Mouse (Mus musculus): Measurements from ENCODE around the gene H2-D1.
"Not testable (repeated sequence)": the region's sequence is repeated elsewhere in the genome, so short reads cannot be mapped to it uniquely, and the experiment has no call there.

H2-D1 gene

DNA sequence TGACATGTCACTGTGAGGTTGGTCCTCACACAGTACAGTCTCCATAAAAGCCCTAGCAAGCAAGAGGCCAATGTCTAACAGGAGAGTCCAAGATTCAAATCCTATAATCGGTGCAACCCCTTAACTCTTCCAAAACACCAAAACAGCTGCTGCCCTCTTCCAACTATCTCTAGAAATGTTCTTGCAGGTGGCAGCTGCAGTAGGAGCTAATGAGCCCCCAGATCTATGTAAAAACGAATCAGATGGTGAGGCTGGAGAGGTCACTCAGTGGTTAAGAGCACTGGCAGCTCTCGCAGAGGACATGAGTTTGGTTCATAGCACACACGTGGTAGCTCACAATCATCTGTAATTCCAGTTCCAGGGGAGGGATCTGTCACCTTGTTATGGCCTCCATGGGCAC is 6.8 kb upstream of the H2-D1 start:
- no peak for DNase-seq (ENCODE audit: low read depth, low spot score)

DNA sequence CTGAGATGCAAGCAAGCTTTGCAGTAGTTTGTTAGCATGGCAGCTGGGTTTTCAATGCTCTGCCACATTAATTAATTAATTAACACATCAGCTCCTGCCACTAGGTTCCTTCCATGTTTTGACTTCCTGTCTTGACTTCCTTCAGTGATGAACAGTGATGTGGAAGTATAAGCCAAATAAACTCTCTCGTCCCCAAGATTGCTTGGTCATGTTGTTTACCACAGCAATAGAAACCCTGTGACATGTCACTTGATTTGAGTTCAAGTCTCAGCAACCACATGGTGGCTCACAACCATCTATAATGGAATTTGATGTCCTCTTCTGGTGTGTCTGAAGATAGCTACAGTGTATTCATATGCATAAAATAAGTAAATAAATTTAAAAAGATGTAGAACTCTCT is 5.2 kb upstream of the H2-D1 start:
- DNase-seq (ENCODE audit: low read depth, low spot score) = no peak

DNA sequence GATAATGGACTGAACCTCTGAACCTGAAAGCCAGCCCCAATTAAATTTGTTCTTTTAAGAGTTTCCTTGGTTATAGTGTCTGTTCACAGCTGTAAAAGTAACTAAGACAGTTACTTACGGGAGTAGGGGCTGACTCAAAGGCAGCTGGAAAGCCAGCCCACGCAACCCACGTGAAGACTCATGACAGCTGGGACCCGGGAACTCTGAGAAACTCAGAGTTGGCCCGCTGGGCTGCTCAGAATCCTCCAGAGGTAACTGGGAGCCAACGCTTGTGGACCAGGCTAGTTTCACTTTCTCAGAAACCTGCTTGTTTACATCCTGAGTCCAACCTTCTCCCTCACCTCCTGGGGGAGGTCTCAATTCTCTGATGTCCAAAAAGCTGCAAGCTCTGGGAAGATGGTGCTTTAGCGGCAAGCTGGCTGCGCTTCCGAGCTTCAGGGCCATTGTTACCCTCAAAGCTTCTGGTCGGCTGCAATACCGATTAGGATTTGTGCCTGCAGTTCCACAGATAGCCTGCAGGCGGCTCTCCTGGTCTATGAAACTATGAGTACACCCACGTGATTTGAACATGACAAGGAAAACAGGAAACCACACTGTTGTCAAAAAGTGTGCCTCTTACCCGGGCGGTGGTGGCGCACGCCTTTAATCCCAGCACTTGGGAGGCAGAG is 4.6 kb upstream of the H2-D1 start:
- peak; percentile 85 for DNase-seq (ENCODE audit: low read depth, low spot score)

DNA sequence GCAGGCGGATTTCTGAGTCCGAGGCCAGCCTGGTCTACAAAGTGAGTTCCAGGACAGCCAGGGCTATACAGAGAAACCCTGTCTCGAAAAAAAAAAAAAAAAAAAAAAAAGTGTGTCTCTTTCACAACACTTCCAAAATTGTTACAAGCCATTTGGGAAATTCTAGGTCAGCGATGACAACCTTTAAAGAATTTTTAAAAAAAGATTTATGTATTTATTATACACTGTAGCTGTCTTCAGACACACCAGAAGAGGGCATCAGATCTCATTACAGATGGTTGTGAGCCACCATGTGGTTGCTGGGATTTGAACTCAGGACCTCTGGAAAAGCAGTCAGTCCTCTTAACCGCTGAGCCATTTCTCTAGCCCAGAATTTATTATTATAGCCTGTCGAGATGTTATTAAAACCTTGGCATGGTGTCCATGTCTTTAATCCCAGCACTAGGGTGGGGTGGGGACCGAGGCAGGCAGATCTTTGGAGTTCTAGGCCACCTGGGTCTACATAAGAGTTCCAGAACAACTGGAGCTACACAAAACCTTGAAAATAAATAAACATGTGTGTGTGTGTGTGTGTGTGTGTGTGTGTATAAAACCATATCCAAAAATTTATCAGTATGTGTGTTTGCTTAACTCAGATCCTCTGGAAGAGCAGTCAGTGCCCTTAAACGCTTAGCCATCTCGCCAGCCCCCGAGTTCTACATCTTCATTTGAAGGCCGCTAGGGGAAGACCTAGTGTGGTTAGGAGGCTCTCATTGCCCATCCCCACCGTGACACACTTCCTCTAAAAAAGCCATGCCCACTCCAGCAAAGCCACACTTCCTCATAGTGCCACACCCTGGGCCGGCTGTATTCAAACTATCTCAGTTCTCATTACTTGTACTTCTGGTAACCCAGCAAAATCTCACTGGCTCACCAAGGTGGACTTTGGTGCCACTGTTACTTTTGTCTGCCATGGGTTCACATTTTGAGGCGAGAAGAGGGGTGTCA is 3.7 kb upstream of the H2-D1 start:
- DNase-seq (ENCODE audit: low read depth, low spot score) = no peak

DNA sequence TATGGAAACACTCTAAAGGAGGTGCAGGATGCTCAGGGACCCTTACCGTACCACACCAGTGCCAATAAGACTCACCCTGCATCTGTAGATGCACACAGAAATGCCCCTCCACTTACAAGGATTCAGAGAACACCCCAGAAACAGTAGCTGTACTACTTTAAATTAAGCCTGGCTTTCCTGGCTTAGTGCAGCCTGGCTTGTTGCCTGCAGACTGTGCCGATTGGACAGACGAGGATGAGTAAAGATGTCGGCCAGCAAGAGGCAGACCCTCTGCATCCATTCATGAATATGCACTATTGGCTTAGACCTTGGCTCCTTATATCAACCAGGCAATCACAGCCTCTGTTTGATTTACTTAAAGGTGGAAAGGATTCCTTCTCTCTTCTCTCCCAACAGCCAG is 2.9 kb upstream of the H2-D1 start:
- DNase-seq (ENCODE audit: low read depth, low spot score) = no peak

DNA sequence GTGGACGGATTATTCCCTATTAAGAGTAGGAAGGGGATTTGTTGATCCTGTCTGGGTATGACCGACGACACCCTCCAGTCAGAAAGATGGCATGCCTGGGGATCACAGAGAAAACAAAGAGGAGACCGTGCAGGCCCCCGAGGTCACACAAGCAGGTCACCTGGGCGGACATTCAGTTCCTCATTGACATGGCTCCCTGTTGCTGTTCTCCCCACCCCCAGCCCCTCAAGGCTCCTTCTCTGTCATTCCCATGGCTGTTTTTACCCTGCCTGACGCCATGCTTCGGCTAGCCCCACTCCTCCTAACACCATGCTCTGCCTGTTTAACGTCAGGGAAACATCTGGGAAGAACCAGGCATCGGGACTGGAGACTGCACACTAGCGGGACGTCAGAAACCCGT is 879 bp upstream of the H2-D1 start:
- no peak for DNase-seq (ENCODE audit: low read depth, low spot score)

DNA sequence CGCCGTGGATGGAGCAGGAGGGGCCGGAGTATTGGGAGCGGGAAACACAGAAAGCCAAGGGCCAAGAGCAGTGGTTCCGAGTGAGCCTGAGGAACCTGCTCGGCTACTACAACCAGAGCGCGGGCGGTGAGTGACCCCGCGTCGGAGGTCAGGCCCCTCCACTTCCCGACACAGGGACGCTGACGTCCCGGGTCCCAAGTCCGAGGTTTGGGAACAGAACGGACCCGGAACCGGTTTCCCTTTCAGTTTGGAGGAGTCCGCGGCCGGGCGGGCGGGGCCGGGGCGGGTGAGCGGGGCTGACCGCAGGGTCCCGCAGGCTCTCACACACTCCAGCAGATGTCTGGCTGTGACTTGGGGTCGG is 973 bp downstream of the H2-D1 start:
- no peak for DNase-seq (ENCODE audit: low read depth, low spot score)

DNA sequence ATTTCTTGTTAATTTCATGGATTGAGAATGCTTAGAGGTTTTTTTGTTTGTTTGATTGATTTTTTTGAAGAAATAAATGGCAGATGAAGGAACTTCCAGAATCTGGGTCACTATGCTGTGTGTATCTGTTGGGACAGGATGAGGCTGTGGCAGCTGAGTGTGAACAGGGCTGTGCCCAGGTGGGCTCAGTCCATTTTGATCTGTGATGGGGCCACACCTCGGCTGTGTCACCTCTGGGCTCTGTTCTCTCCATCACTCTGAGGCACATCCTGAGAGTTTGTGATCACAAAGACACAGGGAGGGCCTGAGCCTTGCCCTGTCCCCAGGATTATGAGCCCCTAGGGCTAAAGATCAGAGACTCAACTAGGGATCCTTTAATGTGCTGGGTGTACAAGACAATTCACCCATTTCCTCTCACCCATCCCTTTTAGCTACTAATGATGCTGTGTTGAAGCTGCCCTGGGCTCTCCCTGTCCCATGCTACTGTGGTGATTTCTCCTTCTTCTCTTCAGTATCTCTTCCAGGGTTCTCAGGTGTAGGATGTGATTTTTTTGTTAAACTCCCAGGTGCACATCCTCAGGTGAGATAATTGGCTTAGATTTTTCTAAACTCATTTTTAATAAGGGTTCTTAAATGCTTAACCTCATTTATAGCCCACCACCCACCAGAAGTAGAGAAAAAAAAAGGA is 5.0 kb downstream of the H2-D1 start:
- no peak for DNase-seq (ENCODE audit: low read depth, low spot score)

DNA sequence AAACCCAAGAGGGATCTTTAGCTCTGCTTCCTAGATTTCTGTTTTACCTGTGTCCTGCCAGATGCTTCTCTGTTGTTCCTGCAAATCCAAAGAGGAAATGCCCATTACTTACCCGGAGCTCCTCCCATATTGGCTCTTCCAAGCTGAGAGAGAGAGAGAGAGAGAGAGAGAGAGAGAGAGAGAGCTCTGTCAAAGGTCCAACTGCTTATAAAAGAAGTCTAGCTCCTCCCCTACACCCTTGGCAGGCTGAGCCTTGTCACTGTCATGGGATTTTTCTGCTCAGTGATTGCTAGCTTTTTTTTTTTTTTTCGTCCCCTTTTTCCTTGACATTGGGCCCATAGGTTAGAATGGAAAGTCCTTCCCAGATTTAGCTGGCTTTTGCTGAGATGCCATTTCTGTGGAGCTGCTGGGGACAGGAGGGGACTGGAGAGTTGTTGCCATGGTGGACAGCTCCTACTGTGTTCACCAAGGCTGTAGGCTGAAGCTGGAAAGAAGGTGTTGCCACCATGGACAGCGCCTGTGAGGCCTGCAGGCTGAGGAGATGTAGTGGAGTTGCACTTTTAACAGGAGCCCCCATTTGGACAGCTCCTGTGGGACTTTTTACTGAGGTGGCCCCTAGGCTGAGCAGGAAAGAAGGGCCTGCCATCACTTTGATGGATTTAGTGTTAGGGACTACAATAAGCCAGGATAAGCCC is 7.3 kb downstream of the H2-D1 start:
- peak; percentile 62 for DNase-seq (ENCODE audit: low read depth, low spot score)

DNA sequence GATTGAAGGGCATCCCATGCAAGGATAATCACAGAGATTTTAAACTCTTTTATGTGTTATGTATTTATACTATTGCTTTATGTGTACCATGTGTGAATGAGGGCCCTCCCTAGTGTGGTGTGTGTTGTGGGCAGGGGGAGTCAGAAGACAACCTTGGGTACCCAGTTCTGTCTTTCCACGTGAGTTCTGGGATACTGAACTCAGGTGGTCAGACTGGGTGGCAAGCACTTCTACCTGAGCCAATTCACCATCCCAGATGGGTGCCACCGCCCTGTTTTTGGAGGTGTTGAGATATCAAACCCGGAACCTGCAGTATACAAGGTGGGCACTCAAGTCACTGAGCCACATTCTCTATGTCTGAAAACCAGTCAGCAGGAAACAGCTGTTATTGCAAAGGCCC is 9.7 kb downstream of the H2-D1 start:
- DNase-seq (ENCODE audit: low read depth, low spot score) = no peak

DNA sequence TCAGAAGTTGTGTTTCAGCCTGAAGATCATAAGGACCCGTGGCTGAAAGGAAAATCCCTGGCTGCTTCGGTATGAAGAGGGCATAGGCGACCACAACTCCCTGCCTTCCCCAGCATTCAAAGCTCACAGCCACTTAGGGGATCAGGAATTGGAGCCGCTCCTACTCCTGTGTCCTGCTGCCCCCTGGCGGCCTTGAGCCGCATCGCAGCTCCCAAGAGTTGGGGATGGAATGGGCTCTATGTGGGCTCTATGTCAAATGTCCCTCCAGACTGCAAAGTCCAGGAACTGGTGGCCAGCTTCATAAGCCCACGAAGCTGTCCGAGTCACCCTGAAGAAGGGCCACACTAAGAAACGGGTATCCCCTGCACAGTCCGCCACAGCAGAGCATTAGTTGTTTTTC is 12.2 kb downstream of the H2-D1 start:
- peak; percentile 84 for DNase-seq (ENCODE audit: low read depth, low spot score)

DNA sequence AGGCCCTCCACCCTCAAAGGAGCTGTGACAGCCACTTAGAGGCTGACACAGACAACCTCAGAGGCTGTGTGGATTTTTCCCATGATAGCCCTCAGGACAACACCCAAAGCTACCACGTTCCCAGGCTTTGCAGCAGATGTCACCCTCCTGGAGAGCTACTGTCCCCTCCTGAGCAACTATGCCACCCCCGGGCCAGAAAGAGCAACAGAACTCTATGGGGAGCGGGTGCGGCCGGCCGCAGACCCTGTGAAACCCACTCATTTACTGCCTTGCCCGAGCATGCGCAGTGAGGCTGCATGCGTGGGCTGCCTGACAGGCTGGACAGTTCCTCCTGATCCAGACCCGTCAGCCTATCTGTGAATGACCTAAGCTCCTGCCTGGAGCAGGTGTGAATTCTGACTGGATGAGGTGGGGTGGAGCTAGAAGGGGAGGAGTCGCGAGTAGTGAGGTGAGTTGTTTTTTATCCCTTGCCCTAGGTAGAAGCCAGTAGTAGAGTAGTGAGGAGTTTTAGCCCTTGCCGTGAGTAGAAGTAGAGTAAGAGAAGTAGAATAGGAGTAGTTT is 13.9 kb downstream of the H2-D1 start:
- no peak for DNase-seq (ENCODE audit: low read depth, low spot score)

DNA sequence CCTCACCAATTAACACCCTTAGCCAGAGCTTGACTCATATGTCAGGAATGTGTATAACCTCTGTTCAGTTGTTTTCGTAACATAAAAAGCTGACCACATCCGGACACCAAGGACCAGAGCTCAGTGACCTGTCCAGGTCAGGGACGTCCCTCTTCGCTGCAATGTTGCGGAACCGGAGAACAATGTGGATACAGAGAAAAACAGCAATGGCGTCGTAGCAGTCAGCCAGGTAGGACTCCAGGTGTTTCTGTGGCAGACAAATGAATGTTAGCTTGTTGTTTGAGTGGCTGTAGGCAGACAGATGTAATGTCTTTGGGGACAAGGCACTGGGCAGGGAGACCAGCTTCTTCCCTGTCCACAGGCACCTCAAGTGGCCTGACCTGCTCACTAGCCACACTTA is 15.5 kb downstream of the H2-D1 start:
- no peak for DNase-seq (ENCODE audit: low read depth, low spot score)

DNA sequence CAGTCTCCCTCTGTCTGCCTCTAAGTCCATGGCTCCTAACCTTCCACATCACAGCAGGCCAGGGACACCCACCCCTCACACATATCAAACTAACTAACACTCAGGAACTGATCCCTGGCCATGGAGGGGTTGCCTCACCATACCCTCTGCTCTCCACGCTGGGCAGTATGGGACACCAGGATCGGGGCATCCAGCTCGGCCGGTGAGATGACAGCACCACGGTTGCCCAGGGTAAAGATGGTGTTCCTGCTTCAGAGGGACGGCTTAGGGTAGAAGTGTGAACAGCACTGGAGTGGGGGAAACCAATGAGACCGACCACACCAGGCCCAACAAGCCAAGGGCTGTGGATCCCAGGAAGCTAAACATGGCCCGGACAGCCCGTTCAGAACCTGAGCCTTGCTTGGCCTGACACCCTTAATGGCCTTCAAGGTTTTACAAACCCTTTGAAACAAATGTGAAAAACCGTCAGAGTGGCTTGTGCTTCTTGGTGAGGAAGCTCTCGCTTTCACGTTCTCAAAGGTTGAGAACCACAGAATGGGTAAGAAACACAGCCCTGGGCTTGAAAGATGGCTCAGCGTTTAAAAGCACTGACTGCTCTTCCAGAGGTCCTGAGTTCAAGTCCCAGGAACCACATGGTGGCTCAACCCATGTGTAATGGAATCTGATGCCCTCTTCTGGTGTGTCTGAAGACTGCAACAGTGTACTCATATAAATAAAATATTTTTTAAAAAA is 16.6 kb downstream of the H2-D1 start:
- DNase-seq (ENCODE audit: low read depth, low spot score) = no peak

DNA sequence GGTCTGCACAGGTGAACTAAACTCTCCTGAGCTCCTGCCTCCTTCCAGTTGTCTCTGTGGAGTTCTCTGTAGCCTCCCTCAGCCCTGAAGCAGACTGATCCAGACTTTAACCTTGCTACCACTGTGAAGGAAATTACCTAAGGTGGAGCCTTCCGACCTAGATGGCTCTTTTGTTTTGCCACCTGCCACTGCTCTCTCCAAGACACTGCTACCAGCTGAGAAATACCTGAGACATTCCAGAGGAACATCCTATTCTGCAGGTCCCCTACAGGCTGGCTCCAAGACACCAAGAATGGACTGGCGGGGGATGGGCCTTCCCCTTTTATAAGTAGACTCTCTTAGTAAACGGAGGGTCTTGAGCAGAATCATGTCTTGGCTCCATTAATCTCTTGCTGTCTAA is 17.7 kb downstream of the H2-D1 start:
- DNase-seq (ENCODE audit: low read depth, low spot score) = no peak

DNA sequence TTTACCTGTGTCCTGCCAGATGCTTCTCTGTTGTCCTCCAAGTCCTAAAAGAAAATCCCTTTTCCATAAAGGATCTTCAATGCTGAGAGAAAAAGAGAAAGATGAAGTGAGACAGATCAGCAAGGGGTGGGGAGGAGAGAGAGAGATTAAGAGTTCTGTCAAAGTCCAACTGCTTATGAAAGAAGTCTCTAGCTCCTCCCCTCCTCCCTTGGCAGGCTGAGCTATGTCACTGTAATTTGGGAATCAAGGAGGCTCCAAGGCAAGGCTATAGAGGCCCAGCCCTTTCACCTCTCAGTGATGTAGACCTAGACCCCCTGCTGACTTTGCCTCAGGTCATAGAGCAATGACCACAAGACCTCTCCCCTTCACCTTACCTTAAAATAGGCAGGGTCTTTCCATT is 22.9 kb downstream of the H2-D1 start:
- no peak for DNase-seq (ENCODE audit: low read depth, low spot score)

DNA sequence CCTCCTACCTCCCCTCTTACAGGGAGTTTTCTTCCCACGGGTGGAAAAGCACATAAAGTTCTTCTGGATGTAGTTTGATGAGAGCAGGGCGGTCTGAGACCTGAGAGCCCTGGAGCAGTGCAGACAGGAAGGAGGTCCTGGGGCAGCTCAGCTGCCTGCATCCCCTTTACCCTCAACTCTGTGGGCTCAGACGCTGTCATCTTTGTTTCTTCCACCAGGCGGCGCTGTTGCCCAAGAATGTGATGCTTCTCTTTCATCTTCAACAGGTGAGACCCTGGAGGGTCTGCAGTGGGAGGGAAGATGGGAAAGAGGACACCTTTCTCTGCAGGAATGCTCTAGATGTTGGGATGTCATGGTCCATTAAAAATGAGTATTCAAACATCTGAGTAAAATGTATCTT is 33.3 kb downstream of the H2-D1 start:
- peak; percentile 44 for DNase-seq (ENCODE audit: low read depth, low spot score)

DNA sequence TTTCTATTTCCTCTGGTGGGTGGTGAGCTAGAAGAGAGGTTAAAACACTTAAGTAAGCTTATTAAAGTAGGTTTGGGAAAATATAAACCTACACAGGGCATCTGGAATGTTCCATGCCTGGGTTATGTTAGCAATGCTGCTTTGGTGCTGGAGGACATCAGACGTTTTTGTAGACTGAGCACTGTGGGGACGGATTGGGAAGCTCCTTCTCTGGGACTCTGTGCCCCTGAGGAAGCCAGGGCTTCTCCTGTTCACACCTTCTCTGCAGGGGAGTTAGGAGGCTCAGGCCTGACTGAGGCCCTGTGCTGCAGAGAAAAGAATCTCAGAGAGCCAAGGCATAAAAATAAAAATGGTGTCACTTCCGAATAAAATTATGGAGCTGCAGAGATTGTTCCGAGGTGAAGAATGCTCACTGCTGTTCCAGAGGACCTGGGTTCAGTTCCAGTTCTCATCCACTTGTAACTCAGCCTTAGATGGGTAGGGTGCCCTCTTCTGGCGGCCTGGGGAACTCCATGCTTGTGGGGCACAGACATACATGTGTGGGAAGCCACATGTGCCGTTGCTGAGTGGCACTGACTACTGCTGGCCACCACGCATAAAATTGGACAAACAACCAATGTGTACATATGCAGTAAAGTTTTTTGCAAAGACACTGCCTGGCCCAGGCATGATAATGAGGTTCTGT is 37.9 kb downstream of the H2-D1 start:
- not testable (repeated sequence) for DNase-seq (ENCODE audit: low read depth, low spot score)

DNA sequence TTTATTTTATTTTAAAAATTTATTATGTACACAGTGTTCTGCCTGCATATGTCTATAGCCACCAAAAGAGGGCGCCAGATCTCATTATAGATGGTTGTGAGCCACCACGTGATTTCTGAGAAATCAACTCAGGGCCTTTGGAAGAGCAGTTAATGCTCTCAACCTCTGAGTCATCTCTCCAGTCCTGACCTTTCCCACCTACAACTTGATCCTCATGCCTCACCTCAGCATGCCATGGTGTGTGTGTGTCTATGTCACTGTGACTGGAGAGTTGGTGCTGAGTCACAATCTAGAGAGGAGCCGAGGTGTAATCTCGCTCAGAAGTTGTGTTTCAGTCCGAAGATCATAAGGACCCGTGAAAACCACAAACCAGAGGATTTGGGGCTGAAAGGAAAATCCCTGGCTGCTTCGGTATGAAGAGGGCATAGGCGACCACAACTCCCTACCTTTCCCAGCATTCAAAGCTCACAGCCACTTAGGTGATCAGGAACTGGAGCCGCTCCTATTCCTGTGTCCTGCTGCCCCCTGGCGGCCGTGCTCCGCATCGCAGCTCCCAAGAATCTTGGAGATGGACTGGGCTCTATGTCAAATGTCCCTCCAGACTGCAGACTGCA is 39.2 kb downstream of the H2-D1 start:
- DNase-seq (ENCODE audit: low read depth, low spot score) = peak; percentile 78

DNA sequence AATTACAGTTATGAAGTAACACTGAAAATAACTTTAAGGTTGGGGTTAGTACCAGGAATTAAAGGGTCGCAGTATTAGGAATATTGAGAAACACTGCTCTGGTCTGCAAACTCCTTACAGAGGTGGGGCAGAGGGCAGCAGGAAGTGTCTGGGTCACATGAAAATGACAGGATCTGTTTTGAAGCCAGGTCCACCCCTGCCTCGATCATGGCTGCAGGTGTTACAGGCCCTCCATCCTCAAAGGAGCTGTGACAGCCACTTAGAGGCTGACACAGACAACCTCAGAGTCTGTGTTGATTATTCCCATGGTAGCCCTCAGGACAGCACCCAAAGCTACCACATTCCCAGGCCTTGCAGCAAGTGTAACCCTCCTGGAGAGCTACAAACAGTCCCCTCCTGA is 40.7 kb downstream of the H2-D1 start:
- DNase-seq (ENCODE audit: low read depth, low spot score) = no peak

Measured in embryo, embryonic 11.5 days (tissue).